Mouse (Mus musculus): ENCODE measurements around the gene Ccnb1. TPM values are rescaled to one million over a fixed set of nuclear protein-coding genes. Genes with fewer than 3 reads are reported as not detected.

The Ccnb1 gene
- polyA plus RNA-seq, 1 experiment from 2014 or later, result 233 TPM

Other genes with a start within 250 kb of the Ccnb1 start
- 1.6 and 2.2 TPM in 2 replicates for gene Ocln, start 233.9 kb downstream of the Ccnb1 start, polyA plus RNA-seq (2015; fragmentation: Nextera tagmentation; extraction: Ambion mirVana)
- 1.5 TPM in 2 replicates for gene Marveld2, start 169.6 kb downstream of the Ccnb1 start, polyA plus RNA-seq (2015; fragmentation: Nextera tagmentation; extraction: Ambion mirVana)
- 314 TPM in 2 replicates for gene Ak6, start 135.6 kb downstream of the Ccnb1 start, polyA plus RNA-seq (2015; fragmentation: Nextera tagmentation; extraction: Ambion mirVana)
- gene Rad17, start 135.5 kb downstream of the Ccnb1 start, polyA plus RNA-seq (2015; fragmentation: Nextera tagmentation; extraction: Ambion mirVana), result 21.7 and 25.2 TPM in 2 replicates
- 50.4 and 55.8 TPM in 2 replicates for gene Taf9, start 135.0 kb downstream of the Ccnb1 start, polyA plus RNA-seq (2015; fragmentation: Nextera tagmentation; extraction: Ambion mirVana)
- 6.8 and 11.3 TPM in 2 replicates for gene Ccdc125, start 116.9 kb downstream of the Ccnb1 start, polyA plus RNA-seq (2015; fragmentation: Nextera tagmentation; extraction: Ambion mirVana)
- gene Cdk7, start 55.6 kb downstream of the Ccnb1 start, polyA plus RNA-seq (2015; fragmentation: Nextera tagmentation; extraction: Ambion mirVana), result 86.5 and 93.0 TPM in 2 replicates
- 228 and 249 TPM in 2 replicates for gene Mrps36, start 41.9 kb downstream of the Ccnb1 start, polyA plus RNA-seq (2015; fragmentation: Nextera tagmentation; extraction: Ambion mirVana)
- 36.9 TPM in 2 replicates for gene Cenph, start 10.7 kb downstream of the Ccnb1 start, polyA plus RNA-seq (2015; fragmentation: Nextera tagmentation; extraction: Ambion mirVana)
- 43.2 and 45.8 TPM in 2 replicates for gene Slc30a5, start 46.9 kb upstream of the Ccnb1 start, polyA plus RNA-seq (2015; fragmentation: Nextera tagmentation; extraction: Ambion mirVana)

Measured in thymus, postnatal 0 days (tissue).